Comparison of ENCODE assay signal across 17 mouse cellular contexts in genomic region chr7:44636684-44637083, GRCm38 (mm10). TPM values are rescaled to one million over a fixed set of nuclear protein-coding genes. Genes with fewer than 3 reads are reported as not detected.
"Had no signal": no experiment of that assay in that cellular context is flagged by ENCODE, and none has a peak within 500 bp of the region (broad histone marks: within the 10 kb centered on the region; RNA-seq: fewer than 3 reads in every experiment).

No protein-coding gene starts in this region.

- H3K9ac ChIP-seq: limb, embryonic 15.5 days; liver, embryonic 12.5 days; lung, embryonic 14.5 days; midbrain, embryonic 15.5 days; neural tube, embryonic 12.5 days had no signal

- DNase-seq: kidney, adult 11 months; kidney, adult 9 months; kidney, postnatal 36 days; lung, embryonic 14.5 days; lung, postnatal 14 days; thymus, postnatal 4 days had no signal

- H3K4me1 ChIP-seq: liver, embryonic 12.5 days; midbrain, embryonic 15.5 days; neural tube, embryonic 12.5 days had no signal

- H3K36me3 ChIP-seq: limb, embryonic 15.5 days; liver, embryonic 12.5 days; midbrain, embryonic 15.5 days; neural tube, embryonic 12.5 days had no signal

- H3K27ac ChIP-seq: kidney, postnatal 0 days; layer of hippocampus, adult 2 months; left cerebral cortex, adult 2 months; limb, embryonic 15.5 days; liver, embryonic 12.5 days; macrophage; midbrain, embryonic 15.5 days; neural tube, embryonic 12.5 days had no signal

- H3K4me3 ChIP-seq: layer of hippocampus, adult 2 months; left cerebral cortex, adult 2 months; limb, embryonic 15.5 days; liver, embryonic 12.5 days; megakaryocyte, embryonic 14.5 days; midbrain, embryonic 15.5 days; neural tube, embryonic 12.5 days had no signal

- ATAC-seq: liver, embryonic 12.5 days; midbrain, embryonic 15.5 days had no signal

- H3K4me2 ChIP-seq: limb, embryonic 15.5 days; liver, embryonic 12.5 days; lung, embryonic 14.5 days; midbrain, embryonic 11.5 days; midbrain, embryonic 15.5 days; neural tube, embryonic 12.5 days had no signal

- H3K9me3 ChIP-seq: limb, embryonic 15.5 days; liver, embryonic 12.5 days; midbrain, embryonic 15.5 days; neural tube, embryonic 12.5 days had no signal

RNA-seq across cellular contexts. Expression of gene Myh14, which starts 34.0 kb away (rescaled TPM):
- total RNA-seq: monocyte, adult 5-6 weeks had no signal
- polyA plus RNA-seq: macrophage had no signal
